Mouse (Mus musculus): ENCODE results near the gene C2cd4b. TPM values are rescaled to one million over a fixed set of nuclear protein-coding genes. Genes with fewer than 3 reads are reported as not detected.

Gene C2cd4b
- not detected for total RNA-seq (2023)

GRCm38 (mm10) chr9:67759163-67759955 lies at the start of gene C2cd4b:
C2cd4b (plus strand) TSS chr9:67759437.

Other genes with a start within 250 kb of the C2cd4b start
- 0.12 TPM for gene Tln2, start 199.7 kb upstream of the C2cd4b start, total RNA-seq (2023)
- gene C2cd4a, start 72.9 kb downstream of the C2cd4b start, total RNA-seq (2023), result not detected
- 52.6 TPM for gene Vps13c, start 81.0 kb downstream of the C2cd4b start, total RNA-seq (2023)